Mouse (Mus musculus) brain, embryonic 14.5 days (tissue): Measurements from ENCODE around the gene Tesc.

ENCODE experiments used
- CTCF ChIP-seq: fragments of 200-500 bp; IDR thresholded peaks from 2 replicates; pipeline ENCODE4 v1.5.1; 2012; ENCODE audit warnings: inconsistent platforms, mild to moderate bottlenecking, moderate library complexity, borderline replicate concordance; ENCODE audit not compliant: insufficient read depth, insufficient read length; ENCODE audit errors: extremely low read depth
- POLR2A ChIP-seq: fragments of 200-500 bp; IDR thresholded peaks from 2 replicates; pipeline ENCODE4 v1.6.1; 2012; ENCODE audit warnings: mild to moderate bottlenecking, inconsistent platforms, borderline replicate concordance; ENCODE audit not compliant: poor library complexity, insufficient read depth, insufficient read length, severe bottlenecking; ENCODE audit errors: extremely low read depth

DNA sequence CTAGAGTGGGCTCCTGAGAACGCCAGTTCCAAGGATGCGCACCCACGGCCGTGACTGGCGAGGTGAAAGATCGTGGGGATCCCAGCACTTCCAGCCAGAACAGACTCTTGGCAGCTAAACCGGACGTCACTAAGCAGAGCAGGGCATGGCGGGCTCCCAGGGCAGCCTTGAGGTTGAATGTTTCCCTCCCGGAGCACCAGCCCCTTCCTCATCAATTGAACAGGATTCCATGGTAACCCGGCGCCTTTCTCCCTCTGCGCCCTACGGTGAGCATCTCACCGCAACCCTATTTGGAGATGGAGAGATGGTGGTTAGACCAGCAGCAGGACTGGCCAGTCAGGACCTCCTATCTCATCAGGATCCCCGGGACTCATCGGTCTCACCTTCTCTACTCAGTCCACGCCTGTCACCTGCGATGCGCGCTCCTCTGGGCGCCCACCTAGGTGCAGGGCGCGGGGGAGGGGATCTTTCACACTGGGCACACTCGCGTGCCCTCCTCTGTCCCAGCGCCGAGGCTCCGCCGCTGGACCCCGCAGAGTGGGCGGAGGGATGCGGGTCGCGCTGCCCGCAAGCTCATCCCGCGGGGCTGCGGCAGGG, 344 bp upstream of the Tesc start:
- TF ChIP-seq CTCF (no peak), POLR2A (no peak)
